Mouse (Mus musculus) pancreas, adult 10 weeks (tissue): ENCODE data around the gene Slfn4. TPM values are rescaled to one million over a fixed set of nuclear protein-coding genes. Genes with fewer than 3 reads are reported as not detected.

Experiments
- polyA plus RNA-seq: library from polyadenylated mRNA; stranded (reverse); fragments of 350-450 nt; fragmentation: Illumina TruSeq; extraction: RNeasy Lipid Tissue Mini Kit (QIAGEN cat#74804); gene quantifications from one replicate; pipeline ENCODE4 v1.2.3, GENCODE M21; 2015; ENCODE audit warnings: low read depth, low replicate concordance; ENCODE audit not compliant: insufficient read depth

The Slfn4 gene
- polyA plus RNA-seq = not detected

GRCm38 (mm10) chr11:83174948-83175539 is at the start of gene Slfn4:
Gene Slfn4, plus strand, starts transcription at chr11:83175186.

GRCm38 (mm10) chr11:83191134-83191893 is 16.3 kb downstream of the Slfn4 start, which contains the start of gene Slfn3:
Gene Slfn3, plus strand, starts transcription at chr11:83191330.

Other genes starting within 250 kb of the Slfn4 start
- gene Slfn5, start 223.8 kb upstream of the Slfn4 start, polyA plus RNA-seq = 18.1 TPM
- gene Slfn9, start 183.4 kb upstream of the Slfn4 start, polyA plus RNA-seq = 0.41 TPM
- gene Slfn8, start 154.4 kb upstream of the Slfn4 start, polyA plus RNA-seq = 0.81 TPM
- 6.3 TPM for gene Slfn2, start 110.1 kb upstream of the Slfn4 start, polyA plus RNA-seq
- not detected for gene Slfn1, start 58.3 kb upstream of the Slfn4 start, polyA plus RNA-seq
- 3.0 TPM for gene Slfn3, start 16.1 kb downstream of the Slfn4 start, polyA plus RNA-seq
- gene Slfn14, start 111.5 kb downstream of the Slfn4 start, polyA plus RNA-seq = not detected
- 10.7 TPM for gene Ap2b1, start 123.8 kb downstream of the Slfn4 start, polyA plus RNA-seq
- gene Pex12, start 127.4 kb downstream of the Slfn4 start, polyA plus RNA-seq = 2.0 TPM
- gene Rasl10b, start 234.0 kb downstream of the Slfn4 start, polyA plus RNA-seq = 0.37 TPM